Mouse (Mus musculus): ENCODE measurements around the gene Pramef20.
"Not testable (repeated sequence)": the region's sequence is repeated elsewhere in the genome, so short reads cannot be mapped to it uniquely, and the experiment has no call there.

Pramef20 gene

DNA sequence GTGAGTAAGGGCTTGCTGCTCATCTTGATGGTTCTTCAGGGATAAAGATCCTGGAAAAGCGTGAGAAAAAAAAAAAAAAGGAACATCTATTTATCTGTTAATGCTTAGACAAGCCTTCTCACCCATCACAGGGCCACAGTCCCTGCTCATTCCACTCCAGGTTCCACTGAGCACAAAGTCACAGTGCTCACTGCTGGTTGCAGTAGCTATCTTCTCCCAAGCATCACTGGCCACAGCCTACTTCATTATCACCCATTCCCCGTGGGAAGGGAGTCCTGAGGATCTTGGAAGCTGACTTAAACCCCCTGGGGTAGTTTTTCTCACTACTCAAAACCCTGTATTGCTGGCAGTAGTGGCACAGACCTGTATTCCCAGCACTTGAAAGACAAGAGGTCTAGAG lies at the start of gene Pramef20:
TSS of gene Pramef20 (minus strand) at position 23 of the 400 bp plus-strand sequence.
- no peak for DNase-seq (ENCODE audit: low read depth, low spot score)

DNA sequence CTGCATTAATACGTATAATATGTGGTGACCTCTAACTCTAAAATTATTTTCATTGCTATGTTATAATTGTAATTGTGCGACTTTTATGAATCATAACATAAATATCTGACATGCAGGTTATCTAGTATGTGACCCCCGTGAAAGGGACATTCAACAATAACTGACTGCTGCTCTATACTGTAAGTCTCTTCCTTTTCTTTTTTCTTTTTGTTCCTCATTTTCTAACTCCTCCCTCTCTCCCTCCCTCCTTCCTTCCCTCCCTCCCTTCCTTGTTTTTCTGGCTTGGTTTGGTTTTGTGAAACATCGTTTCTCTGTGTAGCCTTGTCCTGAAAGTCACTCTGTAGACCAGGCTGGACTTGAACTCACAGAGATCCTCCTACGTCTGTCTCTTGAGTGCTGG lies 46.9 kb upstream of the Pramef20 start:
- no peak for DNase-seq (ENCODE audit: low read depth, low spot score)

DNA sequence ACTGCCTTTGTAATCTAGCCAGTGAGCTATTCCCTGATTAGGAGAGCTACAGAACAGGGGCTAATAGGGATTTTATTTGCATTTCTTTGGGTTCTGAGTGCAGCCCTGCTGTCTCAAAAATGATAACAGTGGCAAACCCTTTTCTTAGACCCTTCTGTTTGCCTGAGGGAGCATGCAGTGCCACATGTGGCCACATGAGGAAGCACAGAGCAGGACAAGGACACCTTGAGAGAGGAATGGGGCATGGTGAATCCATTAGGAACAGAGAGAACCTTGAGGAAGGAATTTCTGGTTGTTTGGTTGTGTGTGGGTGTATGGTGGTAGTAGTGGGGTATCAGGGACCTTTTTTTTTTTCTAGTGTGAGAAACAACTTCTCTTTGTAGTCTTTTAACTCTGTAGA lies 42.9 kb upstream of the Pramef20 start:
- DNase-seq (ENCODE audit: low read depth, low spot score) = no peak

DNA sequence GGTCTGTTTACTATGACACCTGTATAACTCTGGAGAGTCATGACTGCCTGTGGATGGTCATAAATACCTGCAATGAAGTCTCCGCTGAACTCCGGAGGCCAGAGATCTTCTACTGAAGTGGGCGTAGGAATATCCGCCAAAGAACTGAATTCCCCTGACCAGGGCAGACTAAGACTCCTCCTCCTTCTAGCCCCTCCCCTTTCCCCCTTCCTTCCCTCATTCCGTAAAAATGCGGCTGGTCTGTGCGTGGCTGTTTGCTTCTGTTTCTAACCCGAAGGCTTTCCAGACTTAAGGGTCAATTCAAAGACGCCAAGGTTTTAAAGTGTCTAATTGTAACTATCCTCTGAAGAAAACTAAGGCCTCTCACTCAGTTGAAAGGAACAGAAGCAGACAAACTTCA lies 30.6 kb upstream of the Pramef20 start, which contains the start of gene Pramef12:
TSS of gene Pramef12 (minus strand) at position 175 of the 400 bp plus-strand sequence.
- DNase-seq (ENCODE audit: low read depth, low spot score) = no peak

DNA sequence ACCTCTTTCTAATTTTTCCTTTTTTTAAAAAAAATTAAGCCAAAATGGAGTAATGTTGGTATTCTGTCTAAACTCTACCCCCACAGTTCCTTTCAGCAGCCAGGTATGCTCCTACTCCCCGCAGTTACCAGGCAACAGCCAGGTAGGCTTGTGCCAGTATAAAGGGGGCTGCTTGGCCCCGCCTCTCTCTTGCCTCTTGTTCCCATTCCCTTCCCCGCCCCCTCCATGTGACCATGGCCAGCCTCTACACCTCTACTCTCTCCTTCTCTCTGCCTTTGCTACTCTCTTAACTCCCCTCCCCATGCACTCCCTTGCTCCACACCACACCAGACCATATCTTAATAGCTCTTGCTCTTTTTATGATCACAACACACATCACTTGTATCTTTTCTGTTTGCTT lies 28.5 kb upstream of the Pramef20 start:
- no peak for DNase-seq (ENCODE audit: low read depth, low spot score)

DNA sequence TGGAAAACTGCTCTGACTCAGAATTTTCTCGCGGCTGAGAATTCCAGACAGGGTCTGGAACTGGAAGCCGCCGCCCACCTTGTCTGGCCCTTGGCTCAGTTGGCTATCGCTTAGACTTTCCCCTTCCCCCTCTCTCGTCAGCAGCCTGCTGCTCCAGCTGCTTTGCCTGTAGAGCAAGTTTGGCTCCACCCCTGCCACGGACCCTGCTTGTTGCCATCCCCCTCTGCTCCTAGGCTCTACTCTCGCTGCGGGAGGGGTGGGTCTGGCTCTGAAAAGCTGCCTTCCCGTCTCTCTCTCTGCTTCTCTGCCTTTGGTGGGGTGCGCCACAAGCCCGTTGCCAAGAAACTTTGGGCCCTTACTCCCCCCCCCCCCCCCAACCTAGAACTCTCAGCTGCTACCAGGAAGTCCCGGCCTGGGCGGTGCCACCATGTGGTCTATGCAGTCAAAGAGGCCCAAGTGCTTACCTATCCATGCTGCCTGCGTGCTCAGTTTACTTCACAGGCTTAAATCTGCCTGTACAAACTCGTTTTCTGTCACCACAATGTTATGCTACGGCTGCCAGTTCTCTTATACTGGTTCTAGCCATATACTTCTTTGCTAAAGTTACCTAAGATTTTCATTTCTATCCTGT lies 26.8 kb upstream of the Pramef20 start:
- DNase-seq (ENCODE audit: low read depth, low spot score) = no peak

DNA sequence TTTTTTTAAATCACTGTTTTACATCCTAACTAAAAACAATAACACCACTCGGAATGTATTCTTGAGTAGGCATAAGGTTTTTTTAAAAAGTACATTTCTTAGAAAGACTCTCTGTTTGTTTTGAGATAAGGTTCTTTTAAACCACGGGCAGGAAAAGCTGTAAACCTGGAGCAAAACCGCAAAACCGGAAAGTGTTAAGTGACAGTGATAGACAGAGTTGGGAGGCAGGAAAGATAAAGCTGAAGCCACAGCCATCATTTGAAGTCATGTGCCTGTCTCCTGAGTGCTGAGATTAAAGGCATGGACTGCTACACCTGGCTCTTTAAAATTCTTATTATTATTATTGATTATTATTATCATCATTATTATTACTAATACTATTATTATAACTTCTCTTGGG lies 25.0 kb upstream of the Pramef20 start:
- no peak for DNase-seq (ENCODE audit: low read depth, low spot score)

DNA sequence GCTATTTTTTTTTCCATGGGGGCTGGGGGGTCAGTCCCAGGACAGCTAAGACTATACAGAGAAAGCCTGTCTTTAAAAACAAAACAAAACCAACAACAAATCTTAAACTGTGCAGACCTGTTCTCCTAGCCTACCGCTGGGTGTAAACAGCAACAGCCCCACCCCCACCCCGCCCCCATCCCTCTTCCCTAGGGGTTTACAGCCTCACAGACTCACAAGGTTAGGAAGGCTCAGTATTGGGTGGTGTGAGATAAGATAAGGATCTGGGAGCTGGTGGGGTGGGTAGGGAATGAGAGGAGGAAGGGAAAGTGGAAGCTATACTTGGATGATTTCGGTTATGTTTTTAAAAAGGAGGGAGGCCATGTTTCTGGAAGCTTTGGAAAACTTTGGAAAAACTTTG lies 18.6 kb upstream of the Pramef20 start:
- no peak for DNase-seq (ENCODE audit: low read depth, low spot score)

DNA sequence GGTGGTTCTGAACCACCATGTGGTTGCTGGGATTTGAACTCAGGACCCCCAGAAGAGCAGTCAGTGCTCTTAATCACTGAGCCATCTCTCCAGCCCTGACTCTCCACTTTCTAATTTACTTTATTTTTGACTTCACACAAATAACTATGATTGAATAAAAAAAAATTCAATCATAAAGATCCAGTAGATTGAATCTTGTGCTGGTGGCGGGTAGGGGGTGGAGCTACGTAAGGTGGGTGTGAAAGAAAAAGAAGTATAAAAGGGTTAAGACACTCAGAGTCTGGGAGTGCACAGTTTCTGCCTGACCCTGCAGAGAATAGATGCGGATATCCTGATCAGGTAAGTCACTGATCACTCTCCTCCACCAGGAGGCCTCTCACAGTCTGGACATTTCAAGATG lies 20.1 kb downstream of the Pramef20 start, which contains the start of gene Gm13119:
TSS of gene Gm13119 (plus strand) at position 301 of the 400 bp plus-strand sequence.
- not testable (repeated sequence) for DNase-seq (ENCODE audit: low read depth, low spot score)

DNA sequence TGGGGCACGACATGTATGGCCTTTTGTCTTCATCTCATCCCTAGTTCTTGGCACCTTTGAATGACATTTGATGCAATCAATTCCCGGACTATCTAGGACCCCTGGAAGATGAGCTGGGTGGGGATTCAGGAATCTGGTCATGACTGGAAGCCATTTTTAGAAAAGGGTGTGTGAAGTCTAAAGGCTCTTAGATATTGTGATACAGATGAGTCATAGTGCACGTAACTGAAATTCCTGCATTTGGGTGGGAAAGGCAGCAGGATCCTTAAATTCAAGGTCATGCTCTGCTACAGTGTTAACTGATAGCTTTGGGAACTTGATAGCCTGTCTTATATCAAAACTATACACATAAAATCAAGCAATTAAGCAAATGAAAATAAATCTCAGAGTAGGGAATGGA lies 41.9 kb downstream of the Pramef20 start:
- DNase-seq (ENCODE audit: low read depth, low spot score) = not testable (repeated sequence)

DNA sequence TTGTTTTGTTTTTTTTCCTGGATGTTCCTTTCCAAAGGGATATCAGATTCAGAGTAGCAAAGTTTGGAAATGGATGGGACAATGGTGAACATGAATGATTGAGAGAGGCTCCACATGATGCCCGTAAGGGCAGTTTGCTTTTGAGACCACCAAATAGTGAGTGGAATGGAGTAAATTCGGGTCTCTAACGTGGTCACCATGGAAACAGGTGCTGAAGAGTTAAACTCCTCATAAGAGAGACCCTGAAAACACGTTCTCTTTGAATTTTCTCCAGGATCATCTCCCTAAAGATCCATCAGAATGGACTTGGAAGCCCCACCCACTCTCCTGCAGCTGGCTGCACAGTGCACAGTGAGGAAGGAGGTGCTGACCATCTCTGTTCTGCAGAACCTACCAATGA lies 47.8 kb downstream of the Pramef20 start, which contains the start of gene Gm13128:
TSS of gene Gm13128 (plus strand) at position 301 of the 400 bp plus-strand sequence.
- DNase-seq (ENCODE audit: low read depth, low spot score) = not testable (repeated sequence)

Measured in brain, embryonic 18.5 days (tissue).